Mouse (Mus musculus) gastrocnemius, adult 2 months (tissue): ENCODE results near the gene Eif2b5. TPM values are rescaled to one million over a fixed set of nuclear protein-coding genes. Genes with fewer than 3 reads are reported as not detected.

Experiments
- DNase-seq: peaks from one replicate; pipeline ENCODE4 v3.0.0; 2022
- H3K27ac ChIP-seq: fragments of 200-600 bp; 2 replicates; pipeline ENCODE4 v1.8.1; 2022; ENCODE audit warnings: mild to moderate bottlenecking
- H3K4me3 ChIP-seq: fragments of 200-600 bp; 2 replicates; pipeline ENCODE4 v1.8.1; 2022; ENCODE audit warnings: mild to moderate bottlenecking, moderate library complexity
- CTCF ChIP-seq: fragments of 200-600 bp; IDR thresholded peaks from 2 replicates; pipeline ENCODE4 v1.8.1; 2022; ENCODE audit warnings: antibody characterized with exemption, mild to moderate bottlenecking, moderate library complexity
- intact Hi-C: fragments of 180-260 bp; cut with DNase I; formaldehyde crosslinking; loops from one replicate; pipeline ENCODE4 v1.15.1; 2025
- total RNA-seq, 2 experiments: library from RNA; stranded (reverse); gene quantifications; 2 replicates each; pipeline ENCODE4 v1.2.3; 2021

Eif2b5 gene
- total RNA-seq, 2 experiments from 2014 or later: 55.7 to 62.8 TPM

DNA sequence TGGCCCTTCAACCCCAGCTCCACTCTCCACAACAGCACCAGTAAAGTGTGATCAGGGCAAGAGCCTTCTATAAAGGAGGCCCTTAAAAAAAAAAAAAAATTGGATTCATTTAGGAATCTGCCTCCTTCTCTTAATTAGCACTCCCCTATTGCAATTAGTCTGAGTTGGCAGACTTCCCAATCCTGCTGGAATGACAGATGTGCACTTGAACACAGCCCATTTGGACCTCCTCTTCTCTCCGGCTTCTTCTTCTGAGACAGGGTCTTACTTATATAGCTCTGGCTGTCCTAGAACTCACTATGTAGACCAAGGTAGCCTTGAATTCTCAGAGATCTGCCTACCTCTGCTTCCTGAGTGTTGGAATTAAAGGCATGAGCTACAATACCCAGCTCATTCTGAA, 30.8 kb downstream of the Eif2b5 start:
- no peak for DNase-seq
- intact Hi-C loops: no loop called here
- TF ChIP-seq CTCF: no peak
- no peak overlapping the region for H3K27ac ChIP-seq
- H3K4me3 ChIP-seq: no peak overlapping the region

GRCm38 (mm10) chr16:20530941-20531340, 32.3 kb downstream of the Eif2b5 start:
- H3K27ac ChIP-seq: no peak overlapping the region
- intact Hi-C loops: no loop called here
- DNase-seq: no peak
- TF ChIP-seq CTCF: no peak
- H3K4me3 ChIP-seq: no peak overlapping the region

DNA sequence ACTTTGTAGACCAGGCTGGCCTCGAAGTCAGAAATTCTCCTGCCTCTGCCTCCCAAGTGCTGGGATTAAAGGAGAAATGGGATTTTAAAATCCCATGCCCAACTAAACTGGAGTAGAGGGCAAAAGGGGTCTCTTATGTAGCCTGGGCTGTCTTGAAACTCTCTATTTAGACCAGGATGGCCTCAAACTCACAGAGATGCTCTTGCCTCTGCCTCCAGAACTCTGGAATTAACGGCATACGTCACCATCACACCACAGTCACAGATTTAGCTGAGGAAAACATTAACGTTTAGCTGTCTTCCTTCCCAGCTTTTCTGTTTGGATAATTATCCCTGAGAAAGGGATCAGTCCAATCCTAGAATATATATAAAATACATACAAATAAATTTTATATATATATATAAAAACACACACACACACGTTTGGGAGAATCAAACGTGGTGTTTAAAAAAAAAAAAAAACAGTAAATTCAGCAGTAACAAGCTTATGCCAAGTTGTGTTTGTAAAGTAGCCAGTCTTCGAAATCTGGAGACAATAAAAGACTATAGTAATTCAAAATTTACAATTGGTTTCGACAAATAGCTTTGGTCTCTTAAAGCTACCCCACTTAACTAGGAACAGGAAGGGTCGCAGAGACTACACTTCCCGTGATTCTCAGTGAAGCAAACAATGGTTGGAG, 36.1 kb downstream of the Eif2b5 start:
- peak overlapping the region; percentile 51 for H3K27ac ChIP-seq
- no peak for DNase-seq
- intact Hi-C loops: loop anchor here (2.0 to 5.0 kb wide), 2 partner anchors 16 to 78 kb away; partner anchors contain the start of genes Alg3, Eef1akmt4 and Gm49333
- H3K4me3 ChIP-seq: peak overlapping the region; percentile 58
- no peak for TF ChIP-seq CTCF

- peak; percentile 95 for DNase-seq
- Histone ChIP-seq H3K27ac (peak within 1 kb of the TSS; percentile 99), H3K4me3 (peak within 1 kb of the TSS; percentile 99)
- intact Hi-C loops: loop anchor here (2.0 to 5.0 kb wide), 2 partner anchors 17 to 77 kb away; partner anchors contain the start of genes Alg3, Eef1akmt4 and Gm49333
- no peak for TF ChIP-seq CTCF
Measured at GRCm38 (mm10) chr16:20535296-20536080, 36.9 kb downstream of the Eif2b5 start, which contains the start of gene Ap2m1. Gene Ap2m1 (plus strand): TSS chr16:20535478.

GRCm38 (mm10) chr16:20536081-20536665, 37.6 kb downstream of the Eif2b5 start:
- TF ChIP-seq CTCF: no peak
- intact Hi-C loops: loop anchor here (5.0 kb wide), 1 partner anchor 76 kb away; the partner anchor contains the start of genes Alg3, Eef1akmt4 and Gm49333
- no peak for DNase-seq

DNA sequence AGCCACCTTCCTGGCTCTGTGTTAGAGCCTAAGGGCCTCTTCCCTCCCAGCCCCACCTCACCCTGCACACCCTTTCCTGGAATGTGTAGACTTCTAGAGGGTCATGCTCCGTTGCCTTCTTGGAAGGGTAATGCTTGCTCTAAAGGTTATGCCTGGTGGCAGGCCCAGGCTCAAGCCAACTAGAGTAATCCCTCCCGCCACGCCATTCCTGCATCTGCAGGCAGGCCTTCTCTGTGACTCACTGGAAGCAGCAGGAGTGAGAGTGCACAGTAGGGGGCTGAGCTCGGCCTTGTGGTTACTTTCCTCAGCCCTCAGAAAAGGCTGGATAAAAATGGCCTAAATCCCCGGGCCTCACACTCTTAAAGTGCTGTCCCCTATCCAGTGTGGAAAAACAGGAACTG, 38.5 kb downstream of the Eif2b5 start:
- TF ChIP-seq CTCF: no peak
- intact Hi-C loops: loop anchor here (5.0 kb wide), 1 partner anchor 75 kb away; the partner anchor contains the start of genes Alg3, Eef1akmt4 and Gm49333
- Histone ChIP-seq H3K27ac (peak overlapping the region; percentile 99), H3K4me3 (peak overlapping the region; percentile 99)
- DNase-seq: no peak

More at GRCm38 (mm10) chr16:20536081-20536665, 37.6 kb downstream of the Eif2b5 start:
- peak overlapping the region; percentile 99 for H3K27ac ChIP-seq
- H3K4me3 ChIP-seq: peak overlapping the region; percentile 99

DNA sequence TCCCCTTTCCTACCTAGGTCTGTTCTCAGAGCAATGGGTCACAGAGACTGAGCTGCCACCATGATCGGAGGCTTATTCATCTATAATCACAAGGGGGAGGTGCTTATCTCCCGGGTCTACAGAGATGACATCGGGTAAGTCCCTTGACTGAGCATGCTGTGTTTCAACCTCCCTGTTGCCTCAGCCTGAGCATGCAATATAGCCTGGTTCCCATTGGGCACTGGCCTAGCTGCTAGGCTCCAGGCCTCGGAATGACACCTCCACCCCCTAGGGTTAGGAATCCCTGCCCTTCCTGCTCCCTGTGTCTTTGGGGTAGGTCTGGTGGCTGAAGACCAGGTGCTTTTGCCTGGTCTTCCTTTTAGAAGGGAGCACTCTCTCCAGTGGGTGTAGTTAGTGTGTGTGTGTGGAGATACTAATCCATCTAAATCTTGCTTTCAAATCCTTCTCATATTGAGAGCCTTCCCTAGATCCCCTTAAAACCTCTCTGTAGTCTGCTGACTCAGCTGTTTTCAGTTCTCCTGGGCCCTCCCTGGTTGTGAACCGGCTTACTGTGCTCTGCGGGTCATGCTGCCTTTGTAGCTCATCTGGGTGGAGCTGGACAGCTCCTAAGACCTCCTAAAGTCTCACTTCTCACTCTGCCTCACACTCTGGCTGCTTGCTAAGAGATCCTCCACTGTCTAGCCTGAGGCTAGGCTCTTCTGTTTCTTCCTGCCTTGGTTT, 39.1 kb downstream of the Eif2b5 start:
- TF ChIP-seq CTCF: no peak
- DNase-seq: no peak
- Histone ChIP-seq H3K27ac (peak overlapping the region; percentile 99), H3K4me3 (peak overlapping the region; percentile 99)
- intact Hi-C loops: loop anchor here (5.0 kb wide), 1 partner anchor 75 kb away; the partner anchor contains the start of genes Alg3, Eef1akmt4 and Gm49333

- TF ChIP-seq CTCF: no peak
- Histone ChIP-seq H3K4me3 (no peak overlapping the region), H3K27ac (no peak overlapping the region)
- DNase-seq: no peak
- intact Hi-C loops: loop anchor here (5.0 kb wide), 1 partner anchor 73 kb away; the partner anchor contains the start of genes Alg3, Eef1akmt4 and Gm49333
Measured at GRCm38 (mm10) chr16:20539649-20540048, 41.0 kb downstream of the Eif2b5 start.

GRCm38 (mm10) chr16:20540438-20540837, 41.8 kb downstream of the Eif2b5 start:
- no peak overlapping the region for H3K4me3 ChIP-seq
- DNase-seq: no peak
- no peak for TF ChIP-seq CTCF
- intact Hi-C loops: no loop called here
- H3K27ac ChIP-seq: no peak overlapping the region

- Histone ChIP-seq H3K4me3 (no peak overlapping the region), H3K27ac (no peak overlapping the region)
- TF ChIP-seq CTCF: no peak
- no peak for DNase-seq
- intact Hi-C loops: loop anchor here (5.0 kb wide), 2 partner anchors 48 to 97 kb away; partner anchors contain the start of gene Eif2b5
Measured at GRCm38 (mm10) chr16:20545696-20546095, 47.1 kb downstream of the Eif2b5 start.

GRCm38 (mm10) chr16:20547423-20547822, 48.8 kb downstream of the Eif2b5 start:
- DNase-seq: no peak
- no peak for TF ChIP-seq CTCF
- Histone ChIP-seq H3K4me3 (peak overlapping the region; percentile 88), H3K27ac (peak overlapping the region; percentile 89)
- intact Hi-C loops: loop anchor here (5.0 kb wide), 2 partner anchors 50 to 95 kb away; partner anchors contain the start of gene Eif2b5
